Mouse (Mus musculus): ENCODE data around the gene Slc39a1.
"Not testable (repeated sequence)": the region's sequence is repeated elsewhere in the genome, so short reads cannot be mapped to it uniquely, and the experiment has no call there.

Slc39a1 gene

DNA sequence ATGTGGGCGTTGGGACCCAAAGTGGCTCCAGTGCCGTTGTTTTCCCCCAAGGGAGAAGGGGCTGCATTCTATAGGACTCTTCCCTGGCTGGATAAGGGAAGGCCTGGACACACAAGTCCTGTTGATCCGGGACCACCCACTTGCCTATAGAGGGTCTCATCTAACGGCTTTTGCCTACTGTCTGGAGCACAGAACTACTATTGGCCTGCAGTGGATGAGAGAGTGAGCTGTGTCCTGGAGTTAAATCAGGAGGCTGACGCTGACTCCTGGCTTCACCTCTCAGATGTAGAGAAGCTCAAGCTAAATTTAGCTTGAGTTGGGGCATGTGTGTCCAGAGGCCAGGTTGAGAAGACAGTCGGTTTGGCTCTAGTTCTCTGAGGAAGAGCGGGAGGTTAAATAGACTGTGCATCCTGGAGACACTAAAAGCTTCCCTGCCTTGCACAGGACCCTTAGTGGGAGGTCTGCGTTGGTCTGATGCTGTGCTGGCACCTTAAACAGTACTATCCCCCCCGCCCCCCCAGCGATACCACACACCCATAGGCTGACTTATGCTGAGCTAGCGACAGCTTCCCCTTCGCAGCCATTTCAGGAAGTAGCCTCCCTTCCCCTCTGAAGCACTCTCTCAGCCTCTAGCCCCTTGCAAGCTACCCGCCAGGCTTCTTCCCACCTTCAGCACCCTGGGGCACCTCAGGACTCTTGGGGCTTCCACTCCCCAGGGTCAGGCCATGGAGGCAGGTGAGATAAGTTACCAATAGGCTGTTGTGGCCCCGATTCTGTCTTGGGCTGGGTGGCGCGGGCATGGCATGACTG lies 18.2 kb downstream of the Slc39a1 start:
- DNase-seq (ENCODE audit: low spot score in 2 of 2): no peak

DNA sequence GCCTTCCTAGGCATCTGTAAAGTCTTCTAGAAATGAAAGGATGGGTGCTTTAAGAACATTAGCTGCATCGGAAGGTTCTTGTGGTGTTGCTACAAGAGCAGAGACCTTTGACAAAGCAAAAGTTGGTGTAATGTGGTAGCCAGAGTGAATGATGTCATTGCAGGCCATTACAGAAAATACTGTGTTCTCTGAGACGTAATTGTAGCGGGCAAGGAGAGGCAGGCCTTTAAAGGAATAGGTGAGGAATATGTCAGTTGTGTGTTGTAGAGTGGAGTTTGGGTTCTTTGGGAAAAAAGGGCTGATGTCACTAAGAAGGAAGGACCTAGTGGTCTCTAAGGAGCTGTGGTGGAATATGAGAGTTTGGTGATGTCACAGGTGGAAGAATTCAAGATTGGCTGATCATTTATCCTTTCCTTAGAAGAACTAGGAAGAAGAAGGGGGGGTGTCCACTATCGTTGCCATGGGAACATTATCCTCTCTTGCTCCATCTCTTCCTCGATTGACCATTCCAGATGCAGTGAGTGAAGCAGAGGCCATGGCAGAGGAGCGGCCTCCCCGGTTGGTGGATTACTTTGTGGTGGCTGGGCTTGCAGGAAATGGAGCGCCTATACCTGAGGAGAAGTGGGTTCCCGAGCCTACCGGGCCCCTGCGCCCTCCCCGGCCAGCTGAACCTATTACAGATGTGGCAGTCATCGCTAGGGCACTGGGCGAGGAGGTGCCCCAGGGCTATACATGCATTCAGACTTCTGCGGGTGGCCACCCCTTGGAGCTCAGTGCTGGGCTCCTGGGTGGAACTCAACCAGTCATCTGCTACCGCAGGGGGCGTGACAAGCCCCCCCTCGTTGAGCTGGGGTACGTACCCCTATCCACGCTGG lies 19.2 kb downstream of the Slc39a1 start:
- no peak for DNase-seq (ENCODE audit: low spot score in 2 of 2)

DNA sequence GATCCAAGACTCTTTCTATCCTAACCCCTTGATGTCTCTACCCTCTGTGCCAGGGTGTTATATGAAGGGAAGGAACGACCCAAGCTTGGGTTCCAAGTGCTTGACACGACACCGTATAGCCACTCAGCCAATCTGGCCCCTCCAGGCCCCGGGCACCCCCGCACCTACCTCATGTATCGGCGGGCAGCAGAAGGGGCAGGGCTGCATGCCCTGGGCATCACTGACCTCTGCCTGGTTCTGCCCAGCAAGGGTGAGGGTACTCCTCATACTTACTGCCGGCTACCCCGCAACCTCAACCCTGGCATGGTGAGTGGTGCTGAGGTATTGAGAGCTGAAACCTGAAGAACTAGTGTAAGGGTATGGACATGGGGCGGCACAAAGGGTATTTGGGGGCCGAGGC lies 20.2 kb downstream of the Slc39a1 start:
- DNase-seq (ENCODE audit: low spot score in 2 of 2): no peak

DNA sequence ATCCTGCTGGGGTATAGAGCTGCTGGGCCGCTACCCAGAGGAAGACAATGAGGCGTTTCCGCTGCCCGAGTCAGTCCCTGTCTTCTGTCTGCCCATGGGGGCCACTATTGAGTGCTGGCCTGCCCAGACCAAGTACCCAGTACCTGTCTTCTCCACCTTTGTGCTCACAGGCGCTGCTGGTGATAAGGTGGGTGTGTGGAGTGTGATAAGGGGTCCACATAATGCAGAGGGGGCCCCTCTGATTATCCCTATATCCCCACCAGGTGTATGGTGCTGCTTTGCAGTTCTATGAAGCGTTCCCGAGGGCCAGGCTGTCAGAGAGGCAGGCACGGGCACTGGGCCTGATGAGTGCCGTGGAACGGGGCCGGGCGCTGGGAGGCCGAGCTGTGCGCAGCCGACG lies 21.0 kb downstream of the Slc39a1 start:
- DNase-seq (ENCODE audit: low spot score in 2 of 2): no peak

DNA sequence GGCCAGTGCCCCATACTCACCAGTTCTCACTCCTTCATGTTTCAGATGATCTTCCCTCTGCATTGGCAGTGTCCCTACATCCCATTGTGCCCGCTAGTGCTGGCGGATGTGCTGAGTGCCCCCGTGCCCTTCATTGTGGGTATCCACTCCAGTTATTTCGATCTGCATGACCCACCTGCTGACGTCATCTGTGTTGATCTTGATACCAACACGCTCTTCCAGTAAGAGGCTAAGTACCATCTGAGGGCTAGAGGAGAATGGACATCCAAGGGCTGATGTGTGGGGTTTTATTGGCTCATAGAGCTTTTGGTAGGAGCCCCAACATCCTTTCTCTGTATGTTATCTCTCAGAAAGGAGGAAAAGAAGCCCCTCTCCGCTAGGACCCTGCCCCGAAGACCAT lies 22.8 kb downstream of the Slc39a1 start:
- no peak for DNase-seq (ENCODE audit: low spot score in 2 of 2)

DNA sequence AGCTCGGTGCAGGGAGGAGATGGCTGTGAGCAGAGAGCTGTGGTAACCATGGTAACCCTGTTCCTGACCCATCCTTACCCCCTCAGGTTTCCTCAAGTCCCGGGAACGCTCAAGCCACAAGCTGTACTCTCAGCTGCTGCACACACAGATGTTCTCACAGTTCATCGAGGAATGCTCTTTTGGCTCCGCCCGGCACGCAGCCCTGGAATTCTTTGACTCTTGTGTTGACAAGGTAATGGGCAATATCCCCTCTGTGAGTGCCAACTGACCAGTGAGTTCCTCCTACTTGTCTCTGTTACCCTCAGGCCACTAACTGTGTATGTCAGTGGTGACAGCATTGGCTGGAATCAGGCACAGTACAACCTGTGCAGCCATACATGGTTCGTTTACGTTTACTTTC lies 24.2 kb downstream of the Slc39a1 start:
- DNase-seq (ENCODE audit: low spot score in 2 of 2): no peak

DNA sequence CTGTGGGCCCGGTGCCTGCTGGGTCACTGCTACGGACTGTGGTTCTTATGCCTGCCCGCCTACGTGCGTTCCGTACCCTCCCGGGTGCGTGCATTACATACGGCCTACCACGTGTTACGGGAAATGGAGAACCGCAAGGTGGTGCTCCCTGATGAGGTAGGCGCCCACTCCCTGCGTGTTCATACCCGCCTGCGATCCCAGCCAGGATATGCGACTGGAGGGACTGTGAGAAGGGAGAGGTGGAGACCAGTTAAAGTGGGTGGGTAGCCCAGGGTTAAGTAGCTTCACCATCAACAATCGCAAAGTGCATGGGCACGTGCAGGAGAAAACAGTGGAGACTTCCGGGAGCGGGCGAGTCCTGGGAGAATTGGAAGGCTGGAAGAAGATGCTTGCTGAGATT lies 25.9 kb downstream of the Slc39a1 start:
- DNase-seq (ENCODE audit: low spot score in 2 of 2): no peak

DNA sequence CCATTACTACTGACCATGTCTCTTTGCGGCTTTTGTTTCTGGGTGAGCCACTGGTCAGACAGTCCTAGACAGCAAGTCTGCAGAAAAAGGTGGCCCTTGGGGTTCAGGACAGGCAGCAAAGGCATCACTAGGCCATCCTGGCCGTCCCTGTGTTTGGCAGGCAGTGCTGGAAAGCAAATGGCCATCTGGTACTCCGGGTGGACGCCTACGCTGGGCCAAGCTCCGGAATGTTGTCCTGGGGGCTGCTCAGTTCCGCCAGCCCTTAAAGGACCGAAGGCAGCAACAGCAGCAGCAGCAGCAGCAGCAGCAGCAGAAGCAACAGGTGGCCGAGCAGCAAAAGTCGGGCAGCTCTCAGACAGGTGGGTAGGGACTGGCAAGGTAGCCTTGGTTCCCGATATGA lies 27.3 kb downstream of the Slc39a1 start:
- no peak for DNase-seq (ENCODE audit: low spot score in 2 of 2)

DNA sequence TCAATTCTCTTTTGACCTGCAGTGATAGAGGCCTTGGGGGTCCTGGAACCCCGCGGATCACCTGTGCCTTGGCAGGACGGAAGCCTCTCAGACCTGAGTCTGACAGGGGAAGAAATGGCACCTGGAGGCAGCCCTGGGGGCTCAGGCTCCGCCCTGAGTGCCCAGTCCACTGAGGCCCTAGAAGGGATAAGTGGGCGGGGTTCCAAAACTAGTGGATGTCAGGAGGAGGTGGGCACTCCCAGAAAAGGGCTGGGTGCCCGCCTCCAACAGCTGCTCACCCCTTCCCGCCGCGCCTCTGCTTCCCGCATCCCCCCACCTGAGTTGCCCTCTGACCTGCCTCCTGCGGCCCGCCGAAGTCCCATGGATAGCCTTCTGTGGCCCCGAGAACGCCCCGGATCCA lies 28.9 kb downstream of the Slc39a1 start:
- DNase-seq (ENCODE audit: low spot score in 2 of 2): no peak

DNA sequence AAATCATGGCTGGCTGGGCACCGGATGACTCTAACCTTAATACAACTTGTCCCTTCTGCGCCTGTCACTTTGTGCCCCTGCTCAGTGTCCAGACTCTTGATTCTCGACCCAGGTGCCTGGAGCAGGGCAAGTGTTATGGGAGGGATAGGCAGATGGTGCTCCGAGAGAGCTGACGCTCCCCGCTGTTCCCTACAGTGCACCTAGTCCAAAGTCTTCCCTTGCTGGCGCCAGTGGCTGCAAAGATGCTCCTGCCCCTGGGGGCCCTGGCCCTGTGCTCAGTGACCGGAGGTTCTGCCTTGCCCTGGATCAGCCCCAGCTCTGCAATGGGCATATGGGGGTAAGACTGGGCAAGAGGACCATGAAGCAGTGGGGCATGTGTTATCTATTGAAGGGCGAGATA lies 29.8 kb downstream of the Slc39a1 start:
- DNase-seq (ENCODE audit: low spot score in 2 of 2): no peak

DNA sequence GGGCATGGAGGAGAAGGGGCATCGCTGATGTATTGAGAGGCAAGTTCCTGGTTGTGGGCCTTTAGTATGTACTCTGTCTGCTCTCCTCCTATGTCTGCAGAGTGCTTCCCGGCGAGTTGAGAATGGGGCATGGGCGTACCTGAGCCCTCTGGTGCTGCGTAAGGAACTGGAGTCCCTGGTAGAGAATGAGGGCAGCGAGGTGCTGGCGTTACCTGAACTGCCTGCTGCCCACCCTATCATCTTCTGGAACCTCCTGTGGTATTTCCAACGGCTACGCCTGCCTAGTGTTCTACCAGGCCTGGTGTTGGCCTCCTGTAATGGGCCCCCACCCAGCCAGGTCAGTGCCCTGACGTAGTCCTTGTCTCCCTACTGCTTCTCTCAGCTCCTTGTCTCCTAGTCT lies 30.2 kb downstream of the Slc39a1 start:
- no peak for DNase-seq (ENCODE audit: low spot score in 2 of 2)

DNA sequence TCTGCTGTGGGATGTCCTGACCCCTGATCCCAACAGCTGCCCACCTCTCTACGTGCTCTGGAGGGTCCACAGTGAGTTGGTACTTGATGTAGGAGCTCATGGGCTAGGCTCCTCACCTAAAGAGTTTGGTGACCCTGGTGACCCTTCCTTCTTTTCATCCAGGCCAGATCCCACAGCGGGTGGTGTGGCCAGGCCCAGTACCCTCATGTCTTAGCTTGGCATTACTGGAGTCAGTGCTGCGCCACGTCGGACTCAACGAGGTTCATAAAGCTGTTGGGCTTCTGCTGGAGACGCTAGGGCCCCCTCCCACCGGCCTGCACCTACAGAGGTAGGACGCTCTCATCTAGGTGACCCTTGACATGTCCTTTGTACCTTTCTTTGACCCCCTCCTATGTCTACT lies 31.2 kb downstream of the Slc39a1 start:
- no peak for DNase-seq (ENCODE audit: low spot score in 2 of 2)

DNA sequence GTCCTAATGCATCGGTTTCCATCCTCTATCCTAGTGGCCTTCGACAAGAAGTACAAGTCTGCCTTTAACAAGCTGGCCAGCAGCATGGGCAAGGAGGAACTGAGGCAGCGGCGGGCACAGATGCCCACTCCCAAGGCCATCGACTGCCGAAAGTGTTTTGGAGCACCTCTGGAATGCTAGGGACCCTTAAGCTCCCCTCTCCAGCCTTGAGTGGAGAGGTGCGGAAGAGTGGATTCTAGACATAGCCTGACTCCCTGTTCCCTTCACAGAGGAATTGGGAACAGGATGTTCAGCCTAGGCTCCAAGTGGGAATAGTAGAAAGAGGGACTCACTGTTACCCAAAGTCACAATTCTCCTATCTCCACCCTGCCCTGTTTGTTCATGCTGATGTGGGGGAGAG lies 31.8 kb downstream of the Slc39a1 start:
- DNase-seq (ENCODE audit: low spot score in 2 of 2): no peak

DNA sequence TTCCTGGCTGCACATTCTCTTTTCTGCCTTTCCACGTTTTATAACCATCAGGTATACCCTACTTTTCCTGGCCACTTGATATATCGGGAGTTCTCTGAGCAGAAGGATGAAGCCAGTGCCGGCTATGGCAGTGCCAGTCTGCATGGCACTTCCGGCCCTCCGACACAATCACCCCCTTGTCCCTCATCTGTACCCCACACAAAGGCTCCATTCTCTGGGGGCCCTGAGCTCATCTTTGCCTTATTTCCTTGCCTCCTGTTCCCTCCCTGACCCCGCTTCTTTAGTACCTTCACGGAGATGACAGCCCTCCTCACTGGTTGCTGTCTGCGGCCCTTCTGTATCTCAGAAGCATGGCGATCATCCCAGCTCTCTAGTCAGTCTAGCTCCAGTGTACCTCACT lies 32.7 kb downstream of the Slc39a1 start:
- DNase-seq (ENCODE audit: low spot score in 2 of 2): no peak

DNA sequence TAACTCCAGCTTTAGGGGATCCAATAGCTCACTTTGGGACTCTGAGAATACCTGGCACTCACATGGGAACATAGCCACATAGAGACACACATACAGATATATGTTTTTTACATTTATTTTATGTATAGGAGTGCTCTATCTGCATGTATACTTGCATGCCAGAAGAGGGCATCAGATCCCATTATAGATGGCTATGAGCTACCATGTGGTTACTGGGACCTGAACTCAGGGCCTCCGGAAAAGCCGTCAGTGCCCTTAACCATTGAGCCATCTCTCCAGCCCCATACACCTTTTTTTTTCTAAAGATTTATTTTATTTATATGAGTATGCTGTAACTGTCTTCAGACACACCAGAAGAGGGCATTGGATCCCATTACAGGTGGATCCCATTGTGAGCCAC lies 36.2 kb downstream of the Slc39a1 start:
- no peak for DNase-seq (ENCODE audit: low spot score in 2 of 2)

DNA sequence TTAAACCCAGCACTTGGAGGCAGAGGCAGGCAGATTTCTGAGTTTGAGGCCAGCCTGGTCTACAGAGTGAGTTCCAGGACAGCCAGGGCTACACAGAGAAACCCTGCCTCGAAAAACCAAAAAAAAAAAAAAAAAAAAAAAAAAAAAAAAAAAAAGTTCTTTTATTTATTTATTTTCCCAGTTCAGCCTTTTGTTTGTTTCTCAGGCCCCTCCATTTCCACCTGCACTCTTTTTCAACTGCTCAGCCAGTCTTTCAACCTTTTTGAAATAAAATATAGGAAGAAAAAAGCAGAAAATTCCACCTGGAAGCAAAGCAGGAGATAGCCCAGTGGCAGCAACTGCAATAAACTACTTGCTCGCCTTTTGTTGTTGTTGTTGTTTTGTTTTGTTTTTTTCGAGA lies 41.4 kb downstream of the Slc39a1 start:
- DNase-seq (ENCODE audit: low spot score in 2 of 2): not testable (repeated sequence)

DNA sequence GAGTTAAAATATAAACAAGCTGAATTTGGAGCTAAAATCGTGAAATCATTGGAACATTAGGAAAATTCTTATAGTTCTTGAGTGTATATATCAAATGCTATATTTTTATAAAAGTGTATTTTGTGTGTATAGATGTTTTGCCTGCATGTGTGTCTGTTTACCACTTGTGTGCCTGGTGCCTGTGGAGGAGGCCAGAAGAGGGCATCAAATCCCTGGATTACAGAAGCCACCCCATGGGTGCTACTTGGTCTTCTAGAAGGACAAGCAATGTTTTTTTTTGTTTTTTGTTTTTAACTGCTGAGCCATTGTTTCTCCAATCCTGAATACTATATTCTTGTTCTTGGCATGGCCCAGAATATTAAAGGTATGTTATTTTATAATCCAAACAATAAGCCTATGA lies 42.6 kb downstream of the Slc39a1 start:
- DNase-seq (ENCODE audit: low spot score in 2 of 2): no peak

DNA sequence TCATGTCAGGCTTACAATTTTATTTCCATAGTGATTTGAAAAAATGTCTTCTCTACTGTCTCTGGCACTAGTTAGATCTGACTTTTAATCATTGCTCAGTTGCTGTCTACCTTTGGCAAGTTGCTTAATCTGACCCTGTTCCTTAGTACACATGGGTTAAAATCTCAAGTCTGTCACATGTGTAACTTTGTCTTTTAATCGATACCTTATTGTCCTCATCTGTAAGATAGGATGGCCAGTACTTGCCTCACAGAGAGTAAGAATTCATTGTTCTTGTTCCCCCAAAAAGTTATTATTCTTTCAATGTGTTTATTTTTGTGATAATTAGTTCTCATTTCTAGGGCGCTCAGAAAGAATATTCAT lies 44.0 kb downstream of the Slc39a1 start:
- DNase-seq (ENCODE audit: low spot score in 2 of 2): no peak

DNA sequence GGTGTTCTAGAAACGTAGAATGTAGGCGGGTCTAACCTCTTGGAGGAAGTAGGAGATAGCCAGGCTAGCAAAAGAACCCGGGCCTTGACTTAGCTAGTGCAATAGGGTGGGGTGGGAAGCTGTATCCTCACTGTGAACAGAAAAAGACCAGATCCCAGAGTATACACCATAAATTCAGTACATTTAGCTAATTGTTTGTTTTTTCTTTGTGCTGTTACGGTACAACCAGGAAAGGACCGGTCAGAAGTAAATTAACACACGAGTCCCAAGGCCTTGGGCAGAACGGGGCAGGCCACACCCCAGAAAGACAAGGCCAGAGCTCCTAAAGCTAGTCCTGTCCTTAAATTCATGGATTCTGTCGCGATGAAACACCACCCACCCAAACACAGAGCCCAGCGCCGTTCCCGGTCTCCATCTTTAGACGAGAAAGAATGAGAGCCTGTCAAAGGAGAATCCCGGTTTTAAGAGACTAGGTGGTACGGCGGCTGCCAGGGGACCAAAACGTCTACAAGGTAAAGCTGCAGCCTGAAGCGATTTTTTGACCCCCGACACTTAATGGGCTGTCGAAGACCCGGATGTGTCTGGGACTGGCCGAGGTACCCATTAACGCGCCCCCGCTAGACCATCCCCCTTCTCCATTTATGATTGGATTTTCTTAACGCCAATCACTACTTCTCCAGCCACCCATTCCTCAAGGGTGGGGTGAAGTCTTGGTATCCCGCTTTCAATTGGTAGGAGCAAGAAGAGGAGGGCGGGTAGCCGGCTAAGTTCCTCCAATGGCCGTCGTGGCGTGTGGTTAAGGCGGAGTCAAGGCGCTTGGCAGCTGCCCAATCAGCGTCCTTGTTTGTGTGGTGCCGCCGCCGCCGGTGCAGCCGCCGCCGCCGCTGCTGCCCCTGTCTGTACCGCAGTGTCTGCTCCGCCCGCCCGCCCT lies 44.6 kb downstream of the Slc39a1 start, which contains the start of gene Gatad2b:
Gene Gatad2b, plus strand, starts transcription at position 834 of the 931 bp plus-strand sequence.
- DNase-seq (ENCODE audit: low spot score in 2 of 2): peak; percentile 90 to 97

DNA sequence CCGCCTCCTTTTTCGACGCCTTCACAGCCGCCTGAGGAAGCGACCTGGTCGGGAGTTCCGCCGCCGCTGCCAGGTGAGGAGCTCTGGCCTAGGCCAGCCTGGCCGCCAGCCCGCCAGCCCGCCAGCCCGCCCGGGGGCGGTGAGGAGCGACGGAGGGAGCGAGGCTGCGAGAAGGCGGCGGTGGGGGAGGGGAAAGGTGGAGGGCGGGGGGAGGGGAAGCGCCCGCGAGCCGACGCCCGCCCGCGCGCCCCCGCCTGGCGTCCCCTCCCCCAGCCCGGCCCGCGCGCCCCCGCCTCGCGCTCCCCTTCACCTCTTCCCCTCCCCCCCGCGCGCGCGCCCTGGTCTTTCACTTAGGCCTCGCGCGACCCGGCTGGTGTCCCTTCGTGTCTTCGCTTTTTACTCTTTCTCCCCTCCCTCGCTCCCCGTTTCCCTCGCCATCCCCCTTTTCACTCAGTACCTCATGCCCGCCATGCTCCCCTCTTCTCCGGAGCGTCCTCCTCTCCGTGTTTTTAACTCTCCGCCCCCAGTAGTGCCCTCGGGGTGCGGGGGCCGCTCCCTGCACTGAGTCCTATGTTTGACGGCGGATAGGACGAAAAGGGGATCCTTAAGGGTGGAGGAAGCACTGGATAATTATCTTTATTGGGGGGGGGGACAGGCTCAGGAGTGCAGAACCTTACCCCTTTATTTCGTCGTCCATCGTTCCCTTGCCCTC lies 45.5 kb downstream of the Slc39a1 start:
- DNase-seq (ENCODE audit: low spot score in 2 of 2): peak in 1 of 2 experiments; percentile 42

DNA sequence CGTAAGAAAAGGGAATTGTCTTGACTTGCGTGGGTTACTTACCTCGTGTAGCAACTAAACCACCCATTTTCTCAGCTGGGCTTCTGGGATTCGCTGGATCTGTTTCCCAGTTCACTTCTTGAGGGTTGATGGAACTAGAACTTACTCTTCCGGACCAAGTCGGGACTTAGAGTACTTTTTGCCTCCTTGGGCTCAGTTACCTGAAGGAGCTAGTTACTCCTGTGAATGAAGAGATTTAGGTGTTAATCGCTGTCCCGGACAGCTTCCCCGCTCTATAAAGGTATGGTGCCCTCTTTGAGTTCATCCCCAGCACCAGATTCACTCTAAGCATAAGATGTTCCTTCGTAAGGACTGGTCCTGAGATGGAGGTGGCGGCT lies 46.1 kb downstream of the Slc39a1 start:
- no peak for DNase-seq (ENCODE audit: low spot score in 2 of 2)
